Mouse (Mus musculus): ENCODE data around the gene Gm2000. TPM values are rescaled to one million over a fixed set of nuclear protein-coding genes. Genes with fewer than 3 reads are reported as not detected.
"Not testable (repeated sequence)": the region's sequence is repeated elsewhere in the genome, so short reads cannot be mapped to it uniquely, and the experiment has no call there.

Gene Gm2000
- total RNA-seq (2017): 3,876 and 4,003 TPM in 2 replicates

- ATAC-seq (replicated peaks; ENCODE audit: low read depth, poor library complexity, severe bottlenecking): no peak
Measured at GRCm38 (mm10) chr1:156365740-156366139, at the start of gene Gm2000. Gm2000 (plus strand) TSS chr1:156366040.

DNA sequence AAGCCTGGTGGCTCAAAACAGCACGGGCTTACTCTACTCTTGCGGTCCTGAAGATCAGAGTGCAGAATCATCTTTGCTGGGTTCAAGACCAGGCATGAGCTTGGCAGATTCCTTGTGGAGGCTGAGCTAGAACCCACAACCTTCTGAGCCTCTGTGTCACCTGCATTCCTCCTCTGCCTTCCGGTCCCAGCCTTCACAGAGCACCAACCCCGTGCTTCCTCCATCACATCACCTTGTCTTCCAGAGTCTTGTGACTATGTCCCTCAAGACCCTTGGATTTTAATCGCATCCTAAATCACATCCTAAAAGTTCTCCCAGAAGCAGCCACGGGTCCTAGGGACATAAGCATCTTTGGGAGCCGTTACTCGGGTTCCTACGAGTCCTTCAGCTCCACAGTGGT lies 42.7 kb upstream of the Gm2000 start:
- ATAC-seq (replicated peaks; ENCODE audit: low read depth, poor library complexity, severe bottlenecking): no peak

DNA sequence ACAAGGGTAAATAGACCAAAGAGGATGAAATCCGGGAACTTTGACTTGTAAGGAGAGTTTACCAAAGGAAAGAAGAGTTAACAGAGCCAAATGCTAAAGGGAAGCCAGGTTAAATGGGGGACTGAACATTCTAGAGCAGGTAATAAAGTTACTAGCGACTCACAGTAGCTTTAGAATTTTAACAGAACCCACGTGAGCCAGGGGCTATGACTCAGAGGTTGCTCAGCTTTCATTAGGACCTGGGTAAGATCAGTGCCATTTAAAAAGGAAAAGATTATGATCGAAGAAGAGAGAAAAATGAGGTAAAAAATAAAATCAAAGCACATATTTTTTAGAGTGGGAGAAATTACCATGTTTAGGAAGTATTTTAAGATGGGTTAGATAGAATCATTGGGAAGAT lies 25.0 kb upstream of the Gm2000 start:
- no peak for ATAC-seq (replicated peaks; ENCODE audit: low read depth, poor library complexity, severe bottlenecking)

DNA sequence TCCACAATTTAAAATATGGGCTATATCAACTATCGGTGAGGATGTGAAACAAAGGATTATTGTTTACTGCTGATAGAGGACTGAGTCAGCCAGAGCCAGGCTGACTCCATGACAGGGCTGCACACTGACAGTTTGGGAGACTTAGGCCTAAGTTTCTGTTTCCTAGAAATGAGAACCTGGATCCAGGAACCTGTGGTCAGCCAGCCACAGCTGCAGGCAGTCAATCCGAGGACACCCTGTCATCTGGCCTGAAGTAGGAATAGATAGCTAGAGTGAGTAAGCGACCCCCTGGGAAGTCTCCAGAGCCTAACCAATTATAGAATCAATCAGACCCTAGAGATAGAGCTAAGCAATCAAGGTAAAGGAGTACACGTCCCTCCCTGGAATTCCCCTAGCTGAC lies 21.4 kb upstream of the Gm2000 start:
- no peak for ATAC-seq (replicated peaks; ENCODE audit: low read depth, poor library complexity, severe bottlenecking)

- ATAC-seq (replicated peaks; ENCODE audit: low read depth, poor library complexity, severe bottlenecking): no peak
Measured at GRCm38 (mm10) chr1:156345633-156346032, 20.2 kb upstream of the Gm2000 start.

DNA sequence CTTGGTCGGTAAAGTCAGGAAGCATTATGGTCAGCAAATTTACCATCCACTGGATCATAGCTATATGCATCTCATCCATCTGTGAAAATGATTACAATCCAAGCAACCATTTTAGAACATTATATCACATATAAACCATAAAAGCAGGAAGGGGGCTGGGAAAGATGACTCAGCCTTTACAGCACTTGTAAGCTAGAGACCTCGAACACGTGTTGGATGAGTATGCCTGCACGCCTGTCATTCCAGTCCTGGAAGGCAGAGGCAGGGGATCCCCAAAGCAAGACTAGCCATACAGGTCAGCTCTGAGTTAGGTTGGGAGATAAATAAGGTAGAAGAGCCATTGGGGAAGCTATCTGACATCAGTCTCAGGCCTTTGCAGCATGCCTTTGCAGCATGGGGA lies 16.8 kb upstream of the Gm2000 start:
- ATAC-seq (replicated peaks; ENCODE audit: low read depth, poor library complexity, severe bottlenecking): 0 out of 2 replicates have a peak, but pooled peaks have one; percentile 11

DNA sequence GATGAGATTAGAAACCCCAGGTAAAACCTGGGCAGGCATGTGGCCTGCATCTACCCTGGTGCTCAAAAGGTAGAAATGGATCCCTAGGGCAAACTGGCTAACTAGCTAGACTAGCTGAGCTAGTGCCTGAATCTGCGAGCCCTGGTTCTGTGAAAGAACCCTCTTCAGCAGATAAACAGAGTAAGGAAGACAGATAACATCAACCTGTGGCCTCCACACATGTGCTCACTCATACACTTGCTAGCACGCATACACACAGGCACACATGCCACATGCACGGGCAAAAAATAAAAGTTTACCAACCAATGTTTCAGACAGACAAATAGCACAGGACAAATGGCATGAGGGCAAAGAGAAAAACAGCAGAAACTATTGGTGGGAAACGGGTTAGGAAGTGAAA lies 15.4 kb upstream of the Gm2000 start:
- no peak for ATAC-seq (replicated peaks; ENCODE audit: low read depth, poor library complexity, severe bottlenecking)

GRCm38 (mm10) chr1:156352466-156352865 lies 13.4 kb upstream of the Gm2000 start:
- no peak for ATAC-seq (replicated peaks; ENCODE audit: low read depth, poor library complexity, severe bottlenecking)

GRCm38 (mm10) chr1:156381217-156381616 lies 15.4 kb downstream of the Gm2000 start:
- no peak for ATAC-seq (replicated peaks; ENCODE audit: low read depth, poor library complexity, severe bottlenecking)

DNA sequence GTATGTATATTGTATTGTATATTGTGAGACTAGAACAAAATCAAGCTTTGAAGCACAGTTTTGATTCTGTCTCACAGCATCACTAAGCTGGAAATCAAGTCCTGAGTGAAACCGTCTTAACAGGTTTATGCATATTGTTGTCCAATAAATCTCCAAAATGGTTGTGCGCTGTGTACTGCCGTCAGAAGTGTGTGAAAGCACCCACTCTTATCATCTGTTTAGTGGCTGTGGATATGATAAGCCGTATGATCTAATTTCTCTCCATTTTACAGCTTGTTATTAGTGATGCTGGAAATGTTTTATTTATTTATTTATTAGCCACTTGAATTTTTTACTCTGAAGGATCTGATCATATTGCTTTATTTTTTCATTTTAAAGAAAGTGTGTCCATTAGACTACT lies 20.4 kb downstream of the Gm2000 start:
- ATAC-seq (replicated peaks; ENCODE audit: low read depth, poor library complexity, severe bottlenecking): no peak

GRCm38 (mm10) chr1:156386880-156387279 lies 21.0 kb downstream of the Gm2000 start:
- peak; percentile 95 for ATAC-seq (replicated peaks; ENCODE audit: low read depth, poor library complexity, severe bottlenecking)

GRCm38 (mm10) chr1:156393148-156393547 lies 27.3 kb downstream of the Gm2000 start:
- peak; percentile 45 for ATAC-seq (replicated peaks; ENCODE audit: low read depth, poor library complexity, severe bottlenecking)

- ATAC-seq (replicated peaks; ENCODE audit: low read depth, poor library complexity, severe bottlenecking): not testable (repeated sequence)
Measured at GRCm38 (mm10) chr1:156400159-156400558, 34.3 kb downstream of the Gm2000 start.

DNA sequence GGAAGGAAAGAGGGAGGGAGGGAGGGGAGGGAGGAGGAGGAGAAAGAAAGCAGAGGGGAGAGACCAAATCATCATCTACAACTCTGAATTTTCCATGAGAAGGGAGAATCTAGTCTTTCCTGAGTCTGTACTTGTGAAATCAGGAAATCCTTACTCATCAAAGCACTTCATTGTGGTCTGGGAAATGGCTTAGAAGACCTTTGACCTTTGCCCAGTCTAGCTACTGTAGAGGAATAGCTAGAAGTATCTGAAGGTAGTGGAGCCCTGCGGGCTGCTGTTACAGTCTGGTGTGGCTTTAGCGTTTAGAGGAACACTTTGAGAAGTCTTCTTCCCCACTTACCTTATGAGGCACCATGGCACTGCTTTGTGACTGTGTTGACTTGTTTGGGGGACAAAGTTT lies 36.7 kb downstream of the Gm2000 start:
- no peak for ATAC-seq (replicated peaks; ENCODE audit: low read depth, poor library complexity, severe bottlenecking)

- ATAC-seq (replicated peaks; ENCODE audit: low read depth, poor library complexity, severe bottlenecking): no peak
Measured at GRCm38 (mm10) chr1:156403251-156403650, 37.4 kb downstream of the Gm2000 start.

DNA sequence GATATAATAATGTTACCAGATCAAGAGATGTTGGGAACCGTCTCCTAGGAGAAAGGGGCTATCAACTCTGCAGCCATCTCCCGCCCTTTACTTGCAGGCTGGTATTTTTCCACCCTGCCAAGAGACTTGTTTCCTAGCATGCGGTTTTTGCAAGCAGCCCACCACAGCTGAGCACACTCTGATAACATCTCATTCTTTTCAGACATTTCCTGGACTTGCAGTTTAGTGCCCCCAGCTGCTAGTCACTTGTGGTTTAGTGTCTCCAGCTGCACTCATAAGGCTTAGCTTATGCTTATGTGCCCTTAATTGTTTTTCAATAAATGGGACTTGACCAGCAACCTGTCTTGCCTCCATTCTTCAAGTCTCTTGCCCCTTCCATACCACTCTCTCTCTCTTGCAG lies 42.2 kb downstream of the Gm2000 start:
- ATAC-seq (replicated peaks; ENCODE audit: low read depth, poor library complexity, severe bottlenecking): peak; percentile 96

DNA sequence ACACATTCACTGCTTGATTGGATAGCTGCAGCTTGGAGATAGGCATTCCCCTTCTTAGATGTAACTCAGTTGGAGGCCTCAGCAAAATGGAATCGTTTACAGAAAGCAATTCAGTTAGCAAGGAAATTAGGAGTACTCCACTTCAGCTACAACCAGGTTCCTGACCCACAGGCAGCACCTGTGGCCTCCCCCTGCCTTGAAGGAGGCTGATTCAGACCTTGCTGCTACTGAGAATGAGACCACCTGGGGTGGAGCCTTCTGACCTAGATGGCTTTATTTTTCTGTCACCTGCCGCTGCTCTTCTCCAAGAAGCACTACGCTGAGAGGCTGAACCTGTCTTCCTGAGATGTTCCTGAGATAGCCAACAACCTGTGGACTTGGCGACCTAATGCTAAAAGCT lies 42.7 kb downstream of the Gm2000 start:
- ATAC-seq (replicated peaks; ENCODE audit: low read depth, poor library complexity, severe bottlenecking): no peak

Other genes starting within 250 kb of the Gm2000 start
- not detected in 2 replicates for gene Fam163a, start 161.0 kb upstream of the Gm2000 start, total RNA-seq (2017)
- 0.18 TPM in 1 of 2 replicates, not detected in the other for gene Tdrd5, start 62.4 kb upstream of the Gm2000 start, total RNA-seq (2017)
- gene Nphs2, start 55.3 kb upstream of the Gm2000 start, total RNA-seq (2017): not detected in 2 replicates
- 0.37 TPM in 1 of 2 replicates, not detected in the other for gene Axdnd1, start 55.1 kb downstream of the Gm2000 start, total RNA-seq (2017)
- 21.6 and 29.6 TPM in 2 replicates for gene Soat1, start 108.3 kb downstream of the Gm2000 start, total RNA-seq (2017)
- 17.3 and 21.4 TPM in 2 replicates for gene Gm10031, start 158.0 kb downstream of the Gm2000 start, total RNA-seq (2017)
- 19.7 and 21.1 TPM in 2 replicates for gene Abl2, start 192.7 kb downstream of the Gm2000 start, total RNA-seq (2017)

All from common myeloid progenitor, adult 5-6 weeks (primary cell).